29 mouse cellular contexts compared by ENCODE assay signal in the genomic region with DNA sequence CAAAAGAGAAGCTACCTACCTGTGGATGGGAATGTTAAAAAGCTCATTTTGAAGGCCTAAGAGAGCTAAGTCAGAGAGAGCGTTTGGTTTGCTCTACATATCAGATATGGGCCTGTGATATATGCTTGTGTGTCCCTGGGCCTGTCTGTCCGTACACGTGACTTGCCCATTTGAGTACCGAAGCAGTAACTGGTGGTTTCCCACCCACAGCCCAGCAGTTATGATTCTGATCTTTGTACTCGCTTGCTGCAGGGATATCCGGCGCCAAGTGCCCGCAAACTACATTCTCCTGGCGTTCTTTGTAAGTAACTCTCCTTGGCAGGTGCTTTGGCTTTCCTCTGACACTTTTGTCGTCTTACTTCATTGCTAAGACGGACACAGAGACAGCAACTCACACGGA. TPM values are rescaled to one million over a fixed set of nuclear protein-coding genes. Genes with fewer than 3 reads are reported as not detected.
DNase-seq lines count a peak whose midpoint lies in the region; ATAC-seq lines count a peak whose summit lies in the region.
"Had no signal": no experiment of that assay in that cellular context is flagged by ENCODE, and none has a peak within 500 bp of the region (broad histone marks: within the 10 kb centered on the region; RNA-seq: fewer than 3 reads in every experiment).

No protein-coding gene starts in this region.

- no peaks in the 10 kb centered on the region for H3K4me1 ChIP-seq in hindbrain, embryonic 16.5 days (ENCODE audit: control insufficient read depth, insufficient read depth, low read depth, low read length)
- H3K4me1 ChIP-seq: forebrain, embryonic 10.5 days; heart, embryonic 12.5 days; hindbrain, embryonic 13.5 days; midbrain, embryonic 12.5 days had no signal

- no peak overlapping the region for H3K4me2 ChIP-seq in hindbrain, embryonic 16.5 days (ENCODE audit: low read length)
- H3K4me2 ChIP-seq: embryonic facial prominence, embryonic 12.5 days; heart, embryonic 12.5 days; hindbrain, embryonic 13.5 days; liver, embryonic 13.5 days; lung, embryonic 14.5 days; midbrain, embryonic 12.5 days had no signal

- H3K4me3 ChIP-seq in hindbrain, embryonic 16.5 days (ENCODE audit: low read length) = no peak overlapping the region
- H3K4me3 ChIP-seq: embryonic facial prominence, embryonic 12.5 days; forebrain, embryonic 10.5 days; gastrocnemius, adult 2 months; heart, embryonic 12.5 days; hindbrain, embryonic 13.5 days; layer of hippocampus, adult 2 months; liver, embryonic 13.5 days; midbrain, embryonic 12.5 days had no signal

- H3K27ac ChIP-seq in hindbrain, embryonic 16.5 days (ENCODE audit: low read depth, low read length) = no peak overlapping the region
- H3K27ac ChIP-seq: embryonic facial prominence, embryonic 12.5 days; forebrain, embryonic 10.5 days; gastrocnemius, adult 2 months; hindbrain, embryonic 13.5 days; layer of hippocampus, adult 2 months; liver, embryonic 13.5 days; midbrain, embryonic 12.5 days had no signal

- 89% methylated on average over 12 of the region's 12 CpGs for WGBS in hindbrain, embryonic 16.5 days

- DNase-seq in T-cell, adult 2 months (ENCODE audit: low spot score) = peak; percentile 71
- DNase-seq in induced T-regulatory cell, adult 2 months (ENCODE audit: low read depth) = peak; percentile 61
- peak; percentile 45 for DNase-seq in thymus, postnatal 25 days
- no peak for DNase-seq in layer of hippocampus, adult 18-20 months (ENCODE audit: low spot score in 2 of 2)
- DNase-seq in gastrocnemius, postnatal 36 days = no peak
- no peak for DNase-seq in adrenal gland, postnatal 4 days (ENCODE audit: low spot score in 2 of 2)
- DNase-seq: cerebellum, adult 8-10 months; gastrocnemius, adult 2 months; heart, postnatal 14 days; layer of hippocampus, postnatal 36 days; liver, embryonic 13.5 days; lung, embryonic 14.5 days; lung, postnatal 36 days had no signal

- intact Hi-C loops in gastrocnemius, postnatal 36 days (cut with DNase I) = no loop called here

- no peaks in the 10 kb centered on the region for H3K27me3 ChIP-seq in hindbrain, embryonic 16.5 days (replicated peaks; ENCODE audit: control insufficient read depth, insufficient read depth, low read length)
- H3K27me3 ChIP-seq: CH12.LX; embryonic facial prominence, embryonic 12.5 days; heart, embryonic 12.5 days; hindbrain, embryonic 13.5 days; liver, embryonic 13.5 days; midbrain, embryonic 12.5 days had no signal

- H3K9ac ChIP-seq in hindbrain, embryonic 16.5 days (ENCODE audit: low read depth, low read length) = no peak overlapping the region
- H3K9ac ChIP-seq: embryonic facial prominence, embryonic 12.5 days; heart, embryonic 12.5 days; hindbrain, embryonic 13.5 days; liver, embryonic 13.5 days; lung, embryonic 14.5 days; midbrain, embryonic 12.5 days had no signal

- peak; percentile 39 for ATAC-seq in megakaryocyte, adult 5-6 weeks (ENCODE audit: poor library complexity, severe bottlenecking)
- no peak for ATAC-seq in hindbrain, embryonic 16.5 days
- ATAC-seq: intestine, postnatal 0 days had no signal

- no peaks in the 10 kb centered on the region for H3K36me3 ChIP-seq in hindbrain, embryonic 16.5 days (ENCODE audit: control insufficient read depth, insufficient read depth, low read length)
- H3K36me3 ChIP-seq: embryonic facial prominence, embryonic 12.5 days; forebrain, embryonic 10.5 days; heart, embryonic 12.5 days; hindbrain, embryonic 13.5 days; liver, embryonic 13.5 days; midbrain, embryonic 12.5 days had no signal

- no peaks in the 10 kb centered on the region for H3K9me3 ChIP-seq in hindbrain, embryonic 16.5 days (ENCODE audit: control insufficient read depth, low read length)
- H3K9me3 ChIP-seq: embryonic facial prominence, embryonic 12.5 days; forebrain, embryonic 10.5 days; heart, embryonic 12.5 days; hindbrain, embryonic 13.5 days; liver, embryonic 13.5 days; midbrain, embryonic 12.5 days had no signal

RNA-seq across cellular contexts. Expression of gene Gatad1, which starts 9.6 kb away (rescaled TPM):
- total RNA-seq in megakaryocyte, adult 5-6 weeks (2015) = 116 and 122 TPM in 2 replicates
- 160 and 173 TPM in 2 replicates for total RNA-seq in megakaryocyte, adult 5-6 weeks (2017)
- total RNA-seq in layer of hippocampus, adult 18-20 months (2021) = 100 to 1,000 TPM; 103 to 108 TPM
- 10 to 100 TPM; 69.2 to 87.0 TPM for total RNA-seq in gastrocnemius, postnatal 36 days (2021)
- total RNA-seq in adrenal gland, postnatal 4 days (2021) = 100 to 1,000 TPM; 136 to 137 TPM
- 61.5 and 63.3 TPM in 2 replicates for polyA plus RNA-seq in hindbrain, embryonic 16.5 days (2015; fragmentation: Nextera tagmentation; extraction: Ambion mirVana)

RNA-seq across cellular contexts. Expression of gene Tmbim7, which starts 15.6 kb away (rescaled TPM):
- total RNA-seq in megakaryocyte, adult 5-6 weeks (2015) = 0.59 TPM in 1 of 2 replicates, not detected in the other
- total RNA-seq in megakaryocyte, adult 5-6 weeks (2017) = not detected in 2 replicates
- not detected for total RNA-seq in layer of hippocampus, adult 18-20 months (2021)
- total RNA-seq in gastrocnemius, postnatal 36 days (2021) = not detected
- total RNA-seq in adrenal gland, postnatal 4 days (2021) = not detected
- not detected in 2 replicates for polyA plus RNA-seq in hindbrain, embryonic 16.5 days (2015; fragmentation: Nextera tagmentation; extraction: Ambion mirVana)
- total RNA-seq: adrenal gland, adult 18-20 months; CH12.LX; gastrocnemius, adult 2 months; heart, postnatal 14 days; layer of hippocampus, adult 2 months; layer of hippocampus, postnatal 36 days; left cerebral cortex, postnatal 36 days; MEL had no signal
- polyA plus RNA-seq: embryonic facial prominence, embryonic 12.5 days; forebrain, embryonic 10.5 days; heart, embryonic 12.5 days; hindbrain, embryonic 13.5 days; intestine, postnatal 0 days; kidney, embryonic 16.5 days; liver, embryonic 13.5 days; lung, embryonic 14.5 days; neural tube, embryonic 14.5 days; stomach, embryonic 16.5 days had no signal

Comparison
In these comparisons a context has a peak if more than half of its experiments do, and no peak if none do; other contexts are left out.
1. DNase-seq: peak in T-cell, adult 2 months (single experiment), induced T-regulatory cell, adult 2 months (single experiment) and thymus, postnatal 25 days (single experiment); none in layer of hippocampus, adult 18-20 months (0 of 2), gastrocnemius, postnatal 36 days (0 of 2) and adrenal gland, postnatal 4 days (0 of 2).